Mouse (Mus musculus) ES-E14 (cell line): ENCODE data around the gene Rxra.

Experiments
- CHD2 ChIP-seq: IDR thresholded peaks from 2 replicates; pipeline ENCODE4 v1.6.1; 2014; ENCODE audit warnings: mild to moderate bottlenecking, low read depth, low read length, inconsistent platforms
- HCFC1 ChIP-seq: IDR thresholded peaks from 2 replicates; pipeline ENCODE4 v1.6.1; 2012; ENCODE audit warnings: low read length, inconsistent platforms, borderline replicate concordance; ENCODE audit not compliant: insufficient read depth
- MAFK ChIP-seq: IDR thresholded peaks from 2 replicates; pipeline ENCODE4 v1.6.1; 2014; ENCODE audit warnings: mild to moderate bottlenecking, low read depth, low read length, inconsistent platforms; ENCODE audit not compliant: insufficient read depth
- ZC3H11A ChIP-seq: IDR thresholded peaks from 2 replicates; pipeline ENCODE4 v1.6.1; 2012; ENCODE audit warnings: low read depth, mild to moderate bottlenecking, inconsistent platforms, low read length, borderline replicate concordance
- ZNF384 ChIP-seq: IDR thresholded peaks from 2 replicates; pipeline ENCODE4 v1.6.1; 2012; ENCODE audit warnings: low read depth, low read length, inconsistent platforms

GRCm38 (mm10) chr2:27667677-27668076, 8.6 kb upstream of the Rxra start:
- no peak for TF ChIP-seq CHD2
- no peak for TF ChIP-seq HCFC1
- no peak for TF ChIP-seq MAFK
- no peak for TF ChIP-seq ZNF384
- TF ChIP-seq ZC3H11A: no peak
